Mouse (Mus musculus) lung, postnatal 0 days (tissue): ENCODE results near the gene Prok2.

Source experiments
- CTCF ChIP-seq: IDR thresholded peaks from 2 replicates; pipeline ENCODE4 v1.5.1; 2016; ENCODE audit warnings: antibody characterized with exemption, mild to moderate bottlenecking
- EP300 ChIP-seq: IDR thresholded peaks from 2 replicates; pipeline ENCODE4 v1.6.1; 2016; ENCODE audit warnings: antibody characterized with exemption, mild to moderate bottlenecking, control low read depth

- TF ChIP-seq CTCF (no peak), EP300 (no peak)
Observed at GRCm38 (mm10) chr6:99663232-99663631, 63.0 kb downstream of the Prok2 start.
